Mouse (Mus musculus) spleen, adult 2 months (tissue): ENCODE results near the gene Ephb3.

Experiments used
- CTCF ChIP-seq: fragments of 200-500 bp; IDR thresholded peaks from 2 replicates; pipeline ENCODE4 v1.5.1; 2011; ENCODE audit warnings: mild to moderate bottlenecking, inconsistent platforms; ENCODE audit not compliant: insufficient read depth, insufficient read length, insufficient replicate concordance; ENCODE audit errors: extremely low read depth
- POLR2A ChIP-seq: fragments of 200-500 bp; IDR thresholded peaks from 2 replicates; pipeline ENCODE4 v1.6.1; 2011; ENCODE audit warnings: low read depth, low read length, inconsistent platforms

- TF ChIP-seq CTCF (peak; percentile 31; the same call in 1 of the 2 replicates), POLR2A (no peak)
Measured at GRCm38 (mm10) chr16:21245931-21246390, 41.4 kb downstream of the Ephb3 start.
